Mouse (Mus musculus) liver (tissue): ENCODE measurements around the gene Qprt.

Source experiments
- DNase-seq: peaks from one replicate; pipeline ENCODE4 v3.0.0-alpha.2; 2020; ENCODE audit warnings: mixed read lengths

The Qprt gene

DNA sequence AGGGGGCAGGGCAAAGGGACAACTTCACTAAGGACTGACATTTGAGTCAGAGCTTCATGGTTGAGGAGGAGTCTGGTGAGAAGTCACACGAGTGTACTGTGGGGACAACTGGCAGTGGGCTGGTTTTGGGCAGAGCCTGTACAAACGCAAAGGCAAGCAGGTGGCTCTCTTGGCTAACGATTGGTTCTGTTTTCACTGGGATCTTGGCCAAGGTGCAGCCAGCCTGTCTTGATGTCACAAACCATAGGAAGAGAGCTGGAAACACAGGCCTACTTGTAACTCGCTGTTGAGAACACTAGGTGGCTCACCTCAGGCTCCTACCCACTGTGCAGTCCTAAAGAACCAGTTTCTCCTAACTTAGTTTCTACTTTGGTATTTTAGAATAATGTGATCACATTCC is 7.6 kb upstream of the Qprt start:
- no peak for DNase-seq

DNA sequence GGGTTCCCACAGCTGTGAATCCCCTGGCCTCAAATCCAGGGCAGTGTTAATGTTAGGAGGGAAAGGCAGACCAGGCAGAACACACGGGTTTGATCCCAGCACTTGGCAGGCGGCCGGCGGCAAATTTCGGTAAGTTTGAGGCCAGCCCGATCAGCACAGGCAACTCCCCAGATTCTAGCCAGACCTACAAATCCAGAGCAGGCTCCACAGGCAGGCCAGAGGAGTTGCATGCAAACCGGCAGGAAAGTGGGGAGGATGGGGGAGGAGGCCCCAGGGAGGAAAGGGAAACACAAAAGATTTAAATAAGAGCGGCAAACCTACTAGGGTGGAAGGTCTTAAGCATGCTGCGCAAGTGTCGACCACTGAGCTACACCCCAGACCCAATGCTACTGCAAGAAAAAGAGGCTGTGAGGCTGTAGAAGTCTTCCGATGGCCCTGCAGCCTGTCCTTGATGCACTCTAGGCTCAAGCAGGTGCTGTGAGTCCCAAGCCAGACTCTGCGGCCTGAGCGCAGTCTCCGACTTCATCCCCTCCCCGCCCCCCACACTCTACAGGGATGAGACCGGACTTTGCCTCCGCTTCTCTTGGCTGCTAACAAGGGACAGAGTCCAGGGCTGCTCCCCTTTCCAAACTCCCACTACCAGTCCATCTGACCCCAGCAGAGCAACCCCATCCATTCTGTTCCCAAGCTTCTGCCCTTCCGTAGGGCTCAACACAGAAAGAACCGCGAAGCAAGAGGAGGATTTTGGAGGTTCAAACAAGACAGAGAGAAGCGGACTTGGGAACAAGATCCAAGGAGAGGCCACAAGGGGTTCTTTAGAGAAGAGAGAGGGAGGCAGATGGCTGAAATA is 740 bp downstream of the Qprt start:
- DNase-seq: peak; percentile 59

DNA sequence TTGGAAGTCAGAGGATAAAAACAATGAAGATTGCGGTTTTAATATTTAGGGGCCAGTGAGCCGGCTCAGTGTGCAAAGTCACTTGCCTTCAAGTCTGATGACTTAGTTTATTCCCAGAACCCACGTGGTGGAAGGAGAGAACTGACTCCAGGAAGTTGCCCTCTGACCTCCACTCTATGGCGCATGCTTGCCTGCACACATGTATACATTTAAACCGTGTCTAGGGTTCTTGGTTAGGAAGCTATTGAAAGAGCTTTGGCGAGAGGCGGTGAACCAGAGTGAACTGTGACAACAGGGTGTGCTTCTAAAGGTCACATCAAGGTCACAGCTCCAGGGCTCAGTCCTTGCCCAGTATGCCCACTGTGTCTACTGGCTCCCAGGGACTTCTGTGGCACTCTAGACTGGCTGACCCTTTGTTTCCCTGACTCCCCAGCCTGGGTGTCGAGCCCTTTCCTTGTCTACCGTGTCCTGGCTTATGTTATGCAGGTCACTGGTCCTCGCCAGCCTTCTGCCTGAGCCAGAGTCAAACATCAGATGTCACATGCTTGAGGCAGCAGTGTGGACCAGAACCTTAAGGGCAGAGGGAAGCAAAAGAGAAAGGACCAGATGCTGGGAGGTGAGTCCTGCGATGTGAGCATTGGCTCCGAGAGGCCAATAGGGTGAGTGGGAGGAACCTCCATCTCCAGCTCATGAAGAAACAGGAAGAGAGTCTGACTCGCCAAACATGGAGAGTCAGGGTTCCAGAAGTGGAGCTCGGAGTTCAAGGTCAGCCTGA is 3.2 kb downstream of the Qprt start:
- DNase-seq: no peak

DNA sequence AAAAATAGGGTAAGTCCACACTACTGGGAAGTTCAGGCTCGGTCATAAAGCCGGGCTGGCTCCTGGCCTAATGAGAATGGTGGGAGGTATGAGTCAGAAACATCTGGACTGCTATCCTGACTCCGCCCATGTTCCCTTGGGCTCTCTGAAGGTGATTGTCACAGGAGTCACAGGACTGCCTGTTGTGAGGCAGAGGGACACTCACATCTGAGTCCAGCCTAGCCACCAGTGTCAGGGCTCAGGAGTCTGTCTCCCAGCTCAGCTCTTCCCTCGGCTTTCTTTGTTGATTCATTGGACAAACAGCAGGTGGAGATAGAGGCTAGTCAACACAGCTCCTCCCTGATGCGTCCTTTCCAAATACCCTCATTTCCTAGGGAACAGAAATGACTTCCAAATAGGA is 4.1 kb downstream of the Qprt start:
- DNase-seq: no peak

DNA sequence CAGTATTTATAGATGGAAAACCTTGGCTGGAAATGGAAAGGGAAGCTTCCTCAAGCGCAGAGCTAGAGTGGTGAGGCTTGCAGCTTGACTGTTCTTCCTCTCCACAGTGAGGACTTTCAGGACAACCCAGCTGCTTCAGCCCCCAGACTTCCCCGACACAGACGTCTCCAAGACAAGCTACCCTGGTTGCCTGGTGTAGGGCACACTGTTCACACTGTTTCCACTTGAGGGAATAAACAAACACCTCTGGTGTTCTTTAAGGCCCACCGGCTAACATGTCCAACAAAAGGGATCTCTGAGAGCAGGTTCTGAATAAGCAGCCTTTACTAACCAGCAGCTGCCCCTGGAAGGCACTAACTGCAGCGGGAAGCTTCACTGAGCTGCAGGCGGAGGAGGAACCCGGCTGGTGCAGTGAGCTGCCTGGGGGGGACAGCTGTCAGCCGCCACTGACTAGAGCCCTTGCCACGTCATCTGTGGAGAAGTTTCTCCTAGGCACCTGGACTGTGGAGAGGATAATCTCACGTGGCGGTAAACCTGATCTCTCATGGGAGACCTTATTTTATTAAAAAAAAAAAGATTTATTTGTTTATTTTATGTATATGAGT is 5.6 kb downstream of the Qprt start:
- no peak for DNase-seq

DNA sequence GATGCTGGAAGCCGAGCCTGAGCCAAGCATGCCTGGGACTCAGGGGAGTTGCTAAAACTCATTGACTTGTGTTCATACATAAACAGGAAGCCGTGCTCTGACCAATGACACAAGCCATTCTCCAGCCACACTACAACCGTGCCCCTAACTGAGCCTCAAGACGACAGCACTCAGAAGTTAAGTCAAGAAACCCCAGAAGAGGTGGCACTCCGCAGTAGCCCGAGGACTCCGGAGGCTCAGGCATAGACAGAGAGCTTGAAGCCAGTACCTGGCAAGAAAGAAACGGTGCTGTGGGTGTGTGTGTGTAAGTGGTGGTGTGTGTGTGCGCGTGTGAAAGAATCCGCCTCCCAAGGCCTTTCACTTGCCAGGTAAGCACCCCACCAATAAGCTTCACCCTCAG is 7.1 kb downstream of the Qprt start:
- DNase-seq: no peak

DNA sequence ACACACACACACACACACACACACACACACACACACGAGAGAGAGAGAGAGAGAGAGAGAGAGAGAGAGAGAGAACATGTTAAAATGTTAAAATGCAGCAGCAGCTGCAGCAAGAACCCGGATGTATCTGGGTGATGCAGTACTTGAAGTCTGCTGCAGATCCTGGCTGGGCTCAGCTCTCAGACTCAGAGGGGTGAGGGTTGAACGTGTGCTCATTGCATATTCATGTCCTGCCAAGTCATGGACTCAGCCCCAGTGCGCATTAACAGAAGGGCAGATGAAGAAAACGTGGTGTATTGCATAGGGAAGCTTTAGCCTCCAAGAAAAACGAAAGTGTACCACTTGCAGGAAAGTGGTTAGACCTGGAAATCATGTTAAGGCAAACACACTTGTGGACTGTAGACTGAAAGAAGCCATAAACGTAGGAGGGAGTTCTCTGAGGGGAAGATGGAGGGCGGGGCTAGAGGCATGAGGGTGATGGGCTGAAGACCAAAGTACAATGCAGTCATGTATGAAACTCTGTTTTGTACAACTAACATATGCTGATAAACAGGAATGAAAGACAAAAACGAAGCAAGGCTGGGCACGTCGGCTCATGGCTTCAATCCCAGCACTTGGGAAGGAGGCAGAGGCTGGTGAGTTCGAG is 8.3 kb downstream of the Qprt start:
- no peak for DNase-seq

DNA sequence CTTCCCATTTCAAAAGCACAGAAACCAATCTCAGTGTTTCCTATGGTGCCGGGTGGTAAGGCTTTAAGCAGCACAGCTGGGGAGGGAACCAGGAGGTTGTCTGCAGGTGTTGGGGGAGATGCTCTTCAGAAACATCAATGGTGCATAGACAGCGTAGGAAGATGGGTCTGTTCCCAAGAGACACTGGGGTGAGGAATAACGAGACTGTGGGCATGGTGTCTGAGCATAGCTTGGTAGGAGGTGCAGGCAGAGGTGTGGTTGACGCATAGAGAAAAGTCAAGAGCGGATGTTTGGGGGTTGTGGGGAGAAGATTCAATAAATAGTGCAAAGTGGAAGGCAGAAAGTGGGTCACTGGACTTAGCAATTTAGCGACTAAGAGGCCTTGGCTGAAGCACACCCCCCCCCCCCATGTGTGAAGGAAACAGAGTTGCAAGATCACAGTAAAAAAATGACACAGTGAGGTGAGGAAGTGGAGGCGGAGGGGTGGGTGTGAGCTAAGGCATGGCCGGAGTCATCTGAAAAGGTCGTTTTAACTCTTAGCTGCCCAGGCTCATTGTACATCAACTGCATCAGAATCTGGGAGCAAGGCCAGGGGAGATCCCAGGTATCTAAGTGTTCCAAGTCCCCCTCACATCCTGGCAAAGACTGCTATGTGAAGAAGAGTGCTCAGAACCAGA is 9.0 kb downstream of the Qprt start:
- no peak for DNase-seq

DNA sequence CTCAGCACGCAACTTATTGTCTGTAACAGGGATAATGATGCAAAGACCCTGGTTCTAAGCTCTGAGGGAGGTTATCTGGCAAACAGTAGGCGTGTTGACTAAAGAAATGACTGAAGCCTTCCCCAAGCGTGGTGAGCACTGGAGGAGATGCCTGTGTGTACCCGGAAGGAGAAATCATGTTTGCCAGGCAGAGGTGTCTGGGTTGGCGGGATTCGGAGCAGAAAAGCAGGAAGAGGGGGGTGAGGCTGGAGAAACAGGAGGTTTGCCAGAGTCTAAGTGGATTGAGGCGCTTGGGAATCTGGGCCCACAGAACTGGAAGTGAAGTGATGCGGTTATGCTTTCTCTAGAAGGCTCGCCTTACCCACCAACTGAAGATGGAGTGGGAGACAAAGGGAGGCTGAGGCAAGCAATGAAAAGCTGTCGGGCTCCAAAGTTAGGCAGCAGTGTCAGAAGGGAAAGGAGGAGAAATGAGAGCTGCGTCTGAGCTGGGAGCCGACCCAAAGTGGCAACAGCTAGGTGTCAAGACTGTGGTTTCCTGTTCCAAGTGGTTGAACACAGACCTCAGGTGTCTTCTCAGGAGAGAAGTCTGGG is 9.7 kb downstream of the Qprt start:
- no peak for DNase-seq

DNA sequence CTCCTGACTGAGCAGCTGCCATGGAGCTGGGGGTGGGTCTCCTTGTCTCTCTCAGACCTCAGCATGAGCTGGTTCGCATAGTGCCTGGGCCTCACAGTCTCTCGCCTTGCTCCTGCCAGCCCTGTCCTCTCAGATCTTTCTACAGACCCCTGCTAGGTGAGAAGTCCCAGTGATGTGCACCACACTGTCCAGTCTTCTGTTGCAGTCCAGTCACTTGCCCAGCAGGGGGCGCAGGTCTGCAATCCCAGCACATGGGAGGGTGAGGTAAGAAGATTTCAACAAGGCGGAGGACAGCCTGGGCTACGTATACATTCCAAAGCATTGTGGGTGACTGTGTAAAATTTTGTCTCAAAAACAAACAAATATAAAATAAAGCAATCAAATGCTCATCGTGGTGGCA is 10.6 kb downstream of the Qprt start:
- DNase-seq: peak; percentile 84

DNA sequence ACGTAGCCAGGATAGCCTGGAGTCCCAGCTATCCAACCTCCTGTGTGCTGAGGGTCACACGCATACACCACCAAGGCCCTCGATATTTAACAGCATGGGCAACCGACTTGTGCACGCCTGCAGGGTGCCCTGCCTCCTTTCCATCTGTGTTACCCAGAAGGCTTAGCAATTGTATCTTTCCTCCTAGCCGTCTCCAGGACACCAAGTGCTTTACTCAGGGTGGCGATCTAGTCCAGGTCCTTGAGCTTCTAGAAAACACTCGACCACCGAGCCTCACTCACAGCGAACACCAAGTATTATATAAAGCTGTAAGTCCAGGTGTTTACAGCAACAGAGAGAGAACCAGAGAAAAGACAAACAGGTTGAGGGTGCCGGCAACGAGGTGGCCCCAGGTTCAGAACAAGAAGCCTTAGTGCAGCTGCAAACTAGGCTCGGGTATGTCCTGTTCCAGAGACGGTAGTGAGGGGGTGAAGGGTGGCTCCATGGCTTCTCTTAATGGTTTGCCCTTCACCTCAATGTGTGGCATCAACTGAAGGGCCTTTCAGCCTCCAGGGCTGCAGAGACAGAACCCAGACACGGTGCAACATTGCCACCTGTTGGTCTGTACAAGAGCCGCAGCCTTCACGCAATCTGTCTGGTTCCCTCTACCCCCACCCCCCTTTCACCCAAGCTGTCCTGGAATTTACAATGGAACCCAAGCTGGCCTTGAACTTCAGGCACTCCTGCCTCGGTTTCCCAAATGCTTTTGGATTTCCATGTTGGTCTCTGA is 11.6 kb downstream of the Qprt start:
- DNase-seq: peak; percentile 69

DNA sequence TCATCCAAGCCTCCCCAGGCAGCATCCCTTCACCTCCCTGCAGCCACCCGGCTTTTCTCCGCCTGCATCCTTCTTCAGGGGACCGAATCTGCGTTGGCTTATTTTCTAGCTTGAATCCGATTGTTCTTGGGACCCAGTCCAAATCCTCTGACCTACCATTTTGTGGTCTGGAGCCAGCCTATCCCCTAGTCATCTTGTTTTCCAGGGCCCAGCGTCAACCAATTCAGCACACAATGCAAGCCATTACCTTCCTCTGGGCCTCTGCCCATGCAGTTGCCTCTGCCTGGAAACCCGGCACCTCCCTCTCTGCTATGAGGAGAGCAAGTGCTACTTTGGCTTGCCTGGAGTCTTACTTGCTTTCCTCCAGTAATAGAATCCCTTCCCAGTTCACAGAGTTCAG is 16.5 kb downstream of the Qprt start:
- no peak for DNase-seq

DNA sequence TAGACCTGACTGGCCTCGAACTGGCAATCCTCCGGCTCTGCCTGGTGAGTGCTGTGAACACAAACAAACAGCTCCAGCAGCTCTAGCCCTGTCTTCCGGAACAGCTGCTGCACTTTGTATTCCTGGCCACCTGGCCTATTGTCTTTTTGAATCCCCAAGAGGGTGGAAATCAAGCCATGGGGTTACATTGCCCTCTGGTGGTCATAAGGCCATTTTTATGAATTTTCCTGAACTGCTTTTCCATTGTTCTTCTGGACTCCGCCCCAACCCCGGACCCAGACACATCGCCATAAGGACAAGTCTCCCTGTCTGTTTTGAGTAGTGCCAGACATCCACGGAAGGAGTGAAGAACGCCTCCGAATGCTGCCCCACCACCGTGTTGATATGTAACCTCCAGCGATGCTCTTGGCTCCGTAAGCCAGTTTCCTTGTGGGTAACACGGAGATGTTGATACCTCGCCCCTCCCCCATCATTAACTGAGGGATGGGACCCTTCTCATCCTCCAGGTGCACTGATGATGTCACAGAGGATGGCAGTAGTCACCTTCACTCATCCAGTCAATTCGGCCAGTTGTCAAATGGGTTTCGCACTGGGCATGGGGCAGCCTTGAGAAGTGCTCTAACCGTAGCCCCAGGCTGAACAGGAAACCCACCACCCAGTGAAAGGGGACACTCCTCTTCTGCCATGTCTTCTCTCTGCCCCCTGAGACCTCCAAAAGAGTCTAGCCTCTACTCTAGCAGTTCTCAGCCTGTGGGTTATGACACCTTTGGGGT is 17.3 kb downstream of the Qprt start:
- peak; percentile 61 for DNase-seq

DNA sequence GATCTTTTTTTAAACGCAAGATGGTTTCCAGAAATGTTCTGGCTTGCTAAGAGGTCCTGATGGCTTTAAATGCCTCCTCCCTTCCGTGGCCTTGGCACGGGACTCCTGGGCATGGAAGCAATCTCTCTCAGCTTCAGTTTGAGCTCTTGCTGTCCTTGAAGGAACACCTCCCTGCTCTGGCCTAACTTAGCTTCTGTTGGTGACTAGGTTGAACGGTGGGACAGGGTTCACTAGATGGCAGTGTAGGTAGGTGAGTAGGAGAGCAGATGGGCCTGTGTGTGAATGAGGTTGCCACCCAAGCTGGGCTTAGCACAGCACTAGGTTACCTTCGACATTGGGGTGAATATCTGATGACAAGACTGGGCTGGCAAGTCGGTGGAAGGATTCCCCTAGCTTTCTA is 18.1 kb downstream of the Qprt start:
- DNase-seq: no peak

DNA sequence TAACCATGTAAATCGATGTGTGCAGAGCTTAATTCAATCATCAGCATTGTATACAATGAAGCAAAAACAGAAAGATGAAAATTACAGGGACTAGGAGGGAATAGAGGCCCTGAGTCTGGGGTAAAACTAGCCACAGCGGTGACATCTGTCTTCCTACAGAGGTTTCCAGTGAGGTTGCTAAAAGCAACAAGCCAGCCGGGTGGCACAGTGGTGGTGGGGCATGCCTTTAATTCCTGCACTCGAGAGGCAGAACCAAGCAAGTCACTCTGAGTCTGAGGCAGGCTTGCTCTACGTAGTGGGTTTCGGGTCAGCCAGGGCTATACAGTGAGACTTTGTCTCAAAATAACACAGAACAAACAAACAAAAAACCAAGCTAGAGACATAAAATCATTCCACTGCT is 19.9 kb downstream of the Qprt start:
- DNase-seq: no peak

DNA sequence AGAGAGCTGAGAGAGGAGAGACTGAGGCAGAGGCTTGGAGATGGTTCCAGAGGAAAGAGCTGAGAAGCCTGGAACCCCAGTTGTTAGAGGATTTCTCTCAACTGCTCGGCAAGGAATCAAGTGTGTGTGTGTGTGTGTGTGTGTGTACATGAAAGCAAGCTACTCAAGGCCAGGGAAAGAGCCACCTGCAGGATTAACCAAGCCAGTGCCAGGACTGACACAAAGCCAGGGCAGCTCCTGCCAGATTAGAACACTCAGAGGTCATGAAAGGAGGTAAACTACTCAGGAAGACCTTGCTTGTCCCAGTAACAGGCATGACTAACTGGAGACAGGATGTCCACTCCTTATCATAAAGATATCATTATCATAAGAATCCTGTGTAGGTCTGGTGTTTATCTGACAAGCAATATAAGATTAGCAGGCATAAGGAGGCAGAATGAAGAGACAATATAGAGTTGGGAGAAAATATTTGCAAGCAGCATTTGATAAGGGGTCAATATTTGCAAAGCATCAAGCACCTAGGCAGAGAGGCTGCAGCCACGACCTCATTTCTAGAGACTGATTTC is 20.5 kb downstream of the Qprt start:
- DNase-seq: no peak

DNA sequence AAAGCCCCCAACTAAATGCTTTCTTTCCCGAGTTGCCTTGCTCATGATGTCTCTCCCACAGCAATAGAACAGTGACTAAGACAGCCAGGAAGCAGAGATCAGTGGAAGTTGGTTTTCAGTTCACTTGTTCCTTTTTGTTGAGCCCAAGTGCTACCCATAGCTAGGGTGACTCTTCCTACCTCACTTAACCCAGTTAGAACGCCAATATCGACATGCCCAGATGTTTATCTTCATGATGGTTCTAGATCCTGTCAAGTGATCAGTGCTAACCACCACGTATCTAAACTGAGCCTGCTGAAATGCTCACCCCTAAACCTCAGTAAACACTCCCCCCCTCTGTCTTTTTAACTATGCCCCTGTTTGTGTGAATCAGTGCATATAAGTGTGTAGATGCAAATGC is 22.5 kb downstream of the Qprt start:
- DNase-seq: no peak

DNA sequence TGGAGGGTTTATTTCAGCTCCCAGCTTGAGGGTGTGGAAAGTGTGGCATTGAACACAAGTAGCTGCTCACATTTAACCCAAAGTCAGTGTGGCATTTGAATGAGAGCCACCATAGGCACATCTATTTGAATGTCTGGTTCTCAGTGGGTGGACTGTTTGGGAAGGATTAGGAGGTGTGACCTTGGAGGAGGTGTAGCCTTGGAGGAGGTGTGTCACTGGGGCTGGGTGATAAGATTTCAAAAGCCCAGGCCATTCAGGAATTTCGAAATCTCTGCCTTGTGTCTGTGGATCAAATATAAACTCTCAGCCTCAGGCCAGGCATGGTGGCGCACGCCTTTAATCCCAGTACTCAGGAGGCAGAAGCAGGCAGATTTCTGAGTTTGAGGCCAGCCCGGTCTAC is 23.1 kb downstream of the Qprt start:
- no peak for DNase-seq

DNA sequence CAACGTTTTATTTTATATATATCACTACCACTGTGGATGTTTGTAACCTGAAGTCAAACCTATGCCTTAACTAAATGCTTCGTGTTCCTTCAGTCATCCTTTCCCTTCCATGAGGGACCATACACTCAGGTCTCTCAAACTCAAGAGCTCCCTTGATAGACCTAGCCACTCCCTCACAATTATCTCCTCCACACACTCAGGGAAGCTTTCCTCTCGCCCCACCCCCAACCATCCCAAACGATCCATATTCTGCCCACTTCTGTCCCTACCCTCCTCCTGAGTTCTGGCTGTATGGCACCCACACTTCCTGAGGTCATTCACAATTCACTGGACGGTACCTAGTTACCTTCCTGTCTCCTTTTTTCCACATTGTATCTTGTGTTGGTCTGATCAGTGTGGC is 23.5 kb downstream of the Qprt start:
- DNase-seq: no peak

DNA sequence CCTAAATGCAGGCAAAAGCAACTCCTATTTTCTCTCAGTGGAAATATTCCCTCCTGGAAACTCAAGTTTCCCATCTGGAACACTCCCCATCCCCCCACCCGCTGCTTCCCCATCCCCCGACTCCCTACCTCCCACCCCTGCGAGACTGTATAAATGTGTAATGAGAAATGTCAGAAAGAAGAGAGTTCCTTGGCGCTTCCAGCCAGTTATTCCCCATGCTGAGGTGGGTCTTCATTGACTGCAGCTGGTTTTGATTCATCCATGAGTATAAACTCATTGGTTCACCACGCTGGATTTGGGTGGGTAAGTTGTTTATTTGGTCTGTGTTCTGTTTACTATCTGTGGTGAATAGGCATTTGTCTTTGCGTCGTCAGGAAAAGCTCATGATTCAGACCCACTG is 25.6 kb downstream of the Qprt start:
- no peak for DNase-seq

DNA sequence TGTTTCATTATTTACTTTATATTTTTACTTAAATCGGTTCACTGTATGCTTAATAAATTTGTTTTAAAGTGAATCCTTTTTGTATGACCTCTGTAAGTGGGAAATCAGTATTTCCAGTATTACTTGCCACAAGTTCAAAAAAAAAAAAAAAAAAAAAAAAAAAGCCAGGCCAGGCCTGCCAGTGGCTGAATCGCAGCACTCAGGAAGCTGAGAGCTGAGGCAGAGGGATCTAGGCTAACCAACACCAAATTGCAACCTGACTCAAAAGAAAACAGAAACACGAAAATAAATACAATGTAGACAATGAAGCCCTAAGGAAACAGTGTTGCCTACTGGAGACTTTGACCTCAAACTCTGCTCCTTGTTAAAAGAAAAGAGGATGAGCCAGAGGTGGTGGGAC is 28.1 kb downstream of the Qprt start:
- DNase-seq: no peak
